Mouse (Mus musculus): Measurements from ENCODE around the gene Negr1. TPM values are rescaled to one million over a fixed set of nuclear protein-coding genes. Genes with fewer than 3 reads are reported as not detected.

Negr1 gene
- total and polyA plus RNA-seq, 3 experiments: not detected

- no peak overlapping the region for H3K4me3 ChIP-seq (replicated peaks in 1 of 3; ENCODE audit: low read depth in 2 of 3, low read length in 2 of 3, poor library complexity in 1 of 3)
- H3K9ac ChIP-seq (ENCODE audit: insufficient read depth, low read depth): no peak overlapping the region
- dilution Hi-C loops (cut with MboI; ENCODE audit: extremely low pct_ligation_motif_present, extremely low pct_unique_long_range_greater_than_20kb, low sequenced_read_pairs) (no loop called here), in situ Hi-C loops (cut with MboI; ENCODE audit: low pct_ligation_motif_present, low pct_unique_long_range_greater_than_20kb, low sequenced_read_pairs) (no loop called here)
- H3K4me1 ChIP-seq (ENCODE audit: control insufficient read depth in 1 of 2, insufficient read depth in 2 of 2): no peaks in the 10 kb centered on the region
- H3K4me2 ChIP-seq (ENCODE audit: insufficient read depth, low read depth, poor library complexity, severe bottlenecking): no peak overlapping the region
- no peaks in the 10 kb centered on the region for H3K27me3 ChIP-seq (replicated peaks)
- H3K9me3 ChIP-seq (replicated peaks; ENCODE audit: low read length): peaks cover 6% of the 10 kb centered on the region
- H3K79me2 ChIP-seq (replicated peaks; ENCODE audit: control insufficient read depth, extremely low read depth, insufficient read depth, poor library complexity, severe bottlenecking): no peaks in the 10 kb centered on the region
- no peak overlapping the region for H3K27ac ChIP-seq (ENCODE audit: insufficient read depth, low read depth)
- TF ChIP-seq MAX (IDR thresholded peaks at IDR 0.05; ENCODE audit: low read length): no peak
- TF ChIP-seq CTCF (conservative IDR thresholded peaks at IDR 0.05 in 1 of 2, IDR thresholded peaks at IDR 0.05 in 1 of 2; ENCODE audit: low read depth in 2 of 2, low read length in 2 of 2): no peak
- no peak for TF ChIP-seq ZMIZ1 (IDR thresholded peaks at IDR 0.05; ENCODE audit: low read depth, low read length)
- no peak for TF ChIP-seq JUND (conservative IDR thresholded peaks at IDR 0.05; ENCODE audit: low read depth, low read length)
- H3K36me3 ChIP-seq (replicated peaks in 1 of 2; ENCODE audit: control insufficient read depth in 1 of 2, insufficient read depth in 1 of 2, low read length in 1 of 2): no peaks in the 10 kb centered on the region
- no peak for DNase-seq (ENCODE audit: extremely low read depth)
These were observed 418.6 kb downstream of the Negr1 start for GRCm38 (mm10) chr3:156980042-156980716.

GRCm38 (mm10) chr3:156982102-156982501 is 420.5 kb downstream of the Negr1 start:
- H3K4me2 ChIP-seq (ENCODE audit: insufficient read depth, low read depth, poor library complexity, severe bottlenecking): no peak overlapping the region
- no peak overlapping the region for H3K4me3 ChIP-seq (replicated peaks in 1 of 3; ENCODE audit: low read depth in 2 of 3, low read length in 2 of 3, poor library complexity in 1 of 3)
- H3K9ac ChIP-seq (ENCODE audit: insufficient read depth, low read depth): no peak overlapping the region
- TF ChIP-seq MXI1 (IDR thresholded peaks at IDR 0.05; ENCODE audit: low read depth, low read length) (no peak), CTCF (conservative IDR thresholded peaks at IDR 0.05 in 1 of 2, IDR thresholded peaks at IDR 0.05 in 1 of 2; ENCODE audit: low read depth in 2 of 2, low read length in 2 of 2) (no peak), ZNF384 (IDR thresholded peaks at IDR 0.05; ENCODE audit: low read depth, low read length) (no peak), KAT2A (IDR thresholded peaks at IDR 0.05; ENCODE audit: insufficient replicate concordance, low read length) (no peak), RAD21 (IDR thresholded peaks at IDR 0.05; ENCODE audit: low read depth, low read length) (no peak), RCOR1 (conservative IDR thresholded peaks at IDR 0.05; ENCODE audit: low read depth, low read length) (no peak), EP300 (IDR thresholded peaks at IDR 0.05; ENCODE audit: low read length) (no peak), PAX5 (IDR thresholded peaks at IDR 0.05; ENCODE audit: low read length) (no peak), E2F4 (IDR thresholded peaks at IDR 0.05; ENCODE audit: insufficient replicate concordance, low read depth, low read length) (no peak), POLR2A (IDR thresholded peaks at IDR 0.05; ENCODE audit: low read depth, low read length) (no peak), ELF1 (IDR thresholded peaks at IDR 0.05; ENCODE audit: low read depth, low read length) (no peak), MAZ (IDR thresholded peaks at IDR 0.05; ENCODE audit: low read depth, low read length) (no peak), POLR2AphosphoS2 (IDR thresholded peaks at IDR 0.05; ENCODE audit: low read depth, low read length) (no peak), MAX (IDR thresholded peaks at IDR 0.05; ENCODE audit: low read length) (no peak), CHD1 (IDR thresholded peaks at IDR 0.05; ENCODE audit: low read depth, low read length) (no peak), BHLHE40 (IDR thresholded peaks at IDR 0.05; ENCODE audit: low read depth, low read length) (no peak), USF2 (conservative IDR thresholded peaks at IDR 0.05; ENCODE audit: low read depth, low read length) (no peak), ZC3H11A (IDR thresholded peaks at IDR 0.05; ENCODE audit: low read depth, low read length) (no peak), USF1 (IDR thresholded peaks at IDR 0.05; ENCODE audit: low read depth, low read length) (no peak), ZKSCAN1 (IDR thresholded peaks at IDR 0.05; ENCODE audit: borderline replicate concordance, low read depth, low read length) (no peak)
- no peaks in the 10 kb centered on the region for H3K79me2 ChIP-seq (replicated peaks; ENCODE audit: control insufficient read depth, extremely low read depth, insufficient read depth, poor library complexity, severe bottlenecking)
- H3K4me1 ChIP-seq (ENCODE audit: control insufficient read depth in 1 of 2, insufficient read depth in 2 of 2): no peaks in the 10 kb centered on the region
- dilution Hi-C loops (cut with MboI; ENCODE audit: extremely low pct_ligation_motif_present, extremely low pct_unique_long_range_greater_than_20kb, low sequenced_read_pairs): no loop called here
- H3K27ac ChIP-seq (ENCODE audit: insufficient read depth, low read depth): no peak overlapping the region
- in situ Hi-C loops (cut with MboI; ENCODE audit: low pct_ligation_motif_present, low pct_unique_long_range_greater_than_20kb, low sequenced_read_pairs): no loop called here
- H3K27me3 ChIP-seq (replicated peaks): no peaks in the 10 kb centered on the region
- no peak for DNase-seq (ENCODE audit: extremely low read depth)
- H3K9me3 ChIP-seq (replicated peaks; ENCODE audit: low read length): no peaks in the 10 kb centered on the region
- no peaks in the 10 kb centered on the region for H3K36me3 ChIP-seq (replicated peaks in 1 of 2; ENCODE audit: control insufficient read depth in 1 of 2, insufficient read depth in 1 of 2, low read length in 1 of 2)
